Mouse (Mus musculus) T-helper 17 cell (primary cell): Measurements from ENCODE around the gene Adgrb3.

ENCODE experiments used
- in situ Hi-C, 2 experiments: fragments of 300-600 bp; cut with MboI, MseI; formaldehyde crosslinking; loops; 1 replicate in 1 of 2; 2 replicates in 1 of 2; pipeline ENCODE4 v1.15.1; 2025; ENCODE audit warnings: high pct_unique_total_duplicates in 2 of 2

Adgrb3 gene

GRCm38 (mm10) chr1:25310066-25310465 lies 519.4 kb downstream of the Adgrb3 start:
- in situ Hi-C loops: no loop called here

GRCm38 (mm10) chr1:25281471-25281870 lies 548.0 kb downstream of the Adgrb3 start:
- in situ Hi-C loops: no loop called here

- in situ Hi-C loops: no loop called here
Measured at GRCm38 (mm10) chr1:25250562-25250961, 578.9 kb downstream of the Adgrb3 start.

GRCm38 (mm10) chr1:25242436-25242835 lies 587.1 kb downstream of the Adgrb3 start:
- in situ Hi-C loops: no loop called here

- in situ Hi-C loops: no loop called here
Measured at GRCm38 (mm10) chr1:25229245-25229750, 600.2 kb downstream of the Adgrb3 start.

- in situ Hi-C loops: no loop called here
Measured at GRCm38 (mm10) chr1:25228381-25229244, 600.9 kb downstream of the Adgrb3 start.

GRCm38 (mm10) chr1:25227880-25228279 lies 601.6 kb downstream of the Adgrb3 start:
- in situ Hi-C loops: no loop called here

DNA sequence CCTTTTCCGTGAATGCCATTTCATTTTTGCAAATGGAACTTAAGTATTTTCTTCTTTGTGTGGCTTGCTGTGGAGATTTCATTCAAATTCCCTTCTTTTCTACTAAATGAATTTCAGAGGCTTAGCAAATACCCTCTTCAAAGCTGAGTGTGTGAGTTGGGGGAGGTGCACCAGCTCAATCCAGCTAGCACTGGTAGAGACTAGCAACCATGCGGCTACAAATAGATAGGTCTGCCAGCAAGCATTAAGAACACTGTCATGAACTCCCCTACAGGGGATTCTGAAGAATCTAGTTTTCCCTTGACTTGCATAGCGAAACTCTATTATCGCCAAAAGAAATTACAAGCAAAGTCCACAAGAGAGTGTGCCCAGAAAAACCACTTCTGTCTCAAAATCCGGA lies 624.9 kb downstream of the Adgrb3 start:
- in situ Hi-C loops: no loop called here

DNA sequence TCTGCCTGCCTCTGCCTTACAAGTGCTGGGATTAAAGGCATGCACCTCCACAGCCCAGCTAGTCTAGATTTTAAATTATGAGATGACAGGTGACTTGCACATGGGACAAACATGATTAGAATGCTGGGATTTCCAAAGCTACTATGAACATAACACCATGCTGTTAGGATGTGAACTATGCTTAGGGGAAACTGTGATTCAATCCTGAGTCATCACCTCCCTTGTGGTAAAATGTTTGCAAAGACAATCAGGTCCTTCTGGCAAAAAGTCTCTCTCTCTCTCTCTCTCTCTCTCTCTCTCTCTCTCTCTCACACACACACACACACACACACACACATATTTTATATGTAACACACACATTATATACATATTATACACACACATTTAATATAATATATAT lies 630.1 kb downstream of the Adgrb3 start:
- in situ Hi-C loops: no loop called here

- in situ Hi-C loops: no loop called here
Measured at GRCm38 (mm10) chr1:25191986-25192385, 637.5 kb downstream of the Adgrb3 start.

DNA sequence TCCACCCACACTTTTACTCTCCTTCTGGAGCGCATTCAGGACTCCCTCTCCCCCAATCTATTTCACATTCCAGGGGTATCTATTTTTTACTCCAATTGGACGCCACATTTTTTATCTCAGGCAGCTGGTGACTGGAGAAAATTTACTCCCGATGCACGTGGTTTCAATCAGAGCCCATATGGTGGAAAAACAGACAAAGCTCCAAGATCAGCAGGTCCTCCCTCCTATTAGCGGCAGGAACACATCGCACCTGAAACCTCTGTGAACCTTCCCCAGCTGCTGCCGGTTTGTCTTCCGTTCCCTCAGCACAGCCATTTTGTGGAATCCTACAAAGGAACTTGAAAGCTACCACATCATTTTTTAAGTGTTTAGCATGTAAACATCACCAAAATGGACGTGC lies 640.2 kb downstream of the Adgrb3 start:
- in situ Hi-C loops: no loop called here

DNA sequence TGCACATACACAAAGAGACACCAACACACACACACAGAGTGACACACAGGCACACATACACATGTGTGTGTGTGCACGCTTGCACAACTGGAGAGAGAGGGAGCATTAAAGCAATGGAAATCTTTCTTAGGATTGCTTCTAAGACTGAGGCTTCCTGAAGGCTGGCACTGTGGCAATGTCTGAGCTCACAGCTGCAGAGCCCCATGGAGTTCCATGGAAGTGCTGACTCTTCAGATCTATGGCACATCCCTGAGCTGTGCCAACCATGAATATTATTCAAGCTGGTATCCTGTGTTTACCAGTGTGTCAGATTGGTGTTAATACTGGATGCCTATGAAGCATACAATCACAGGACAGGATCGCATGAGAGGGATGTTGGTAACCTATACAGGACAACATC lies 643.6 kb downstream of the Adgrb3 start:
- in situ Hi-C loops: no loop called here

DNA sequence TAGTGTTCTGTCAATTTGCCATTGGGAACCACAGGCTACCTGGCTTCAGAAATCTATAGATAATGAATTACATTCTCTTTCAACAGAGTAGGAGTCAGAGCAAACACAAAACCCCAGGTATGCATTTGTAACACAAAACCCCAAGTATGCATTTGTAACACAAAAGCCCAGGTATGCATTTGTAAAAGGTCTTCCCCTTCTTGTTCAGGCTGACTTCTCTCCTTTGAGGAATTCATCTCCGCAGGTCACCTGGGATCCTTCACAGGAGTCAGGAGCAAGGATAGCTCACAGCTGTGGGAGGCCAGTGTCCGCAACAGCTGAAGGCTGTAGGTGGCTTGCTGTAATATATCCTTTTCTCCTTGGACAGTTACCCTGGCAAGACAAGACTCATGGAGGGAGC lies 647.6 kb downstream of the Adgrb3 start:
- in situ Hi-C loops: no loop called here

DNA sequence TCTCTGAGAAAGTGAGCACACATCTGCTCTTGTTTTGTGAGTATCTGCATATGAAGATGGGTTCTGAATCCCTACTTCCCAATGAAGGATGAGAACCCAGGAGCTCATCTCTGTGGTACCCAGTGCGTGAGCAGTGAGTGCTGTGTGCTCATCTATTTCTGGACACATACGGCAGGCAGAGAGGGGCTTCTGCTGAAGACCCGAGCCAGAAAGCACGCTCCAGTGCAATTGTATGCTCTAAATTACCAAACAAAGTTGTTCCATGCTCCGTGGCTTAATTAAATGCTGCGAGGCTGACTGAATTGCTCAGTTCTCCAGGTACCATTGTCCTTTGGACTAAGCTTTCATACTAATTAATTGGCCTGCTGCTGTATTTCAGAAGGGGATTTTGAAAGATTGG lies 648.9 kb downstream of the Adgrb3 start:
- in situ Hi-C loops: no loop called here

DNA sequence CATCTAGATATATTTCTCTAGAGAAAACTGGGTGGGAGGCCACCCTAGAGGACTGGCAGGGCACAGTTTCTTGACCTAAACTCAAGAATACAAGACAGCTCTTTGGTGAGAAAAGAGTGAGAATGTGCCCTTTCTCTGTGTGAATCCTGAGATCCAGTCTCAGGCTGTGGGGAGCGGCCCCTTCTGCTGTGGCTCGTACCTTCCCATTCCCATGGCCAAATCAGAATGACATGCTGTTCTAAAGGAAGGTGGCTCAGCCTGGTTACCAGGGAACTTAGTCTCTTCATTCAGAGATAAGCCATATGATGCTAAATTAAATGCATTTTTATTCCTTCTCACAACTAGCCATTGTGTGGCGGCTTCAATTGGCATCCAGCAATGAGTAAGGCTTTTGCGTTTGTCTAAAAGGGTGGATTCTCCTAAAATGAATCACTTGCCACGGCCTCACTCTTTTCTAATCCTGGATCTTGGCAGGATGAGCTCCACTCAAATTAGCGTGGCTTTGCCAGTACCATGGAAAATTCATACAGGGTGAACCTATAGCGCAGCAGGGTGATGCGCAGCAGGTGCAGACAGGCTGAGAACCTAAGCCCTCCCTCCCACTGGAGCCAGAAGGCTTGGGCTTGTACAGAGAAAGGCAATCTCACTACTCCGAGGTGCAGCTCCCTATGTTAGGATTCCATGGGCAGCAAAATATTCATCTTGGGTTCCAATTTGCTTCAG lies 649.5 kb downstream of the Adgrb3 start:
- in situ Hi-C loops: no loop called here

- in situ Hi-C loops: no loop called here
Measured at GRCm38 (mm10) chr1:25178347-25179130, 651.0 kb downstream of the Adgrb3 start.

DNA sequence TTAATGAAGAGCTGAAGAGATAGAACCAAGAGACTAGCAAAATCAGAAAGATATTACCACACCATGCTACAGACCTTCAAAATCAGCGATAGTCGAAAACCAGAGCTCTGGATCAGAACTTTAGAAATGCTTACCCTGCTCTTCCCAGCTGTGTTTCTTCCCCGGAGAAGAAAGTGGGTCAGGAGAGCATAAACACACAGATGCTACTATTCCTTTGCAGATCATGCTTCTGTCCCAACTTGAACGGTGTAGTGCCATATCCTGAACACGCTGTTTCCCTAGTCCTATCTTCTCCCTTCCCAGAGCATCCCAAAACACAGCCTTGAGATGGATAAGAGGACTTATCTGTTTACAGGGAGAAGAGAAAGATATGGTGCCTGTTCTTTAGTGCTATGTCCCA lies 662.4 kb downstream of the Adgrb3 start:
- in situ Hi-C loops: no loop called here

DNA sequence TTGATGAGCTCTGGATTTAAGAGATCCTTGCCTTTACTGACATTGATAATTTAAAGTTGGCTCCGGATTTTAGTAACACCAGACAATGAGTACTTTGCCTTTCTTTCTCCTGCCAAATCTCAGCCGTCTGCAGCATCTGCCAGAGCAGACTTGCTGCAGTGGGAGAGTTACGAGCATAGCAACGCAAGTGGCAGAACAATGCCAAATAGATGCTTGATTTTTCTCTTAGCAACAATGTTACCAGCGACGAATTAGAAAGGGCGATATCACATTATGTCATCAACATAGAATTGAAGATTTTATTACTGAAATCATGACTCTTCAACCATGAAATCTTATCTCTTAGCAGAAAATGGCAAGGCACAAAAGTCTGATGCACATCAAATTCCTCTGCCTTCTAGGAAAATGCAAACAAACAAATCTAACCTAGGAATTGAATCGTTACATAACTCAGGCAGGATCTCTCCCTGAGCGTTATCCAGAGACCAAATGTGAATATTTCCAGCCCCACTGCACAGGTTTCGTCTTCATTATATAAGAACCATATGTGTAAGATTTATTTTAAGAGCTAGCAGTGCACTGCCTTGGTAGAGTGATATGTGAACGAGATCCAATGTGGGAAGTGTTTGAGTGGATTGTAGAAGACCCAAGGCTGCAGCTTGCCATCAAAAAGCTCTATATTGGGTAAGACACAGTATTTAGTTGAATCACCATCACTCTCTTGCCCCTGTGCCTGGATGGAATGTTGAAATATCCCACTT lies 663.3 kb downstream of the Adgrb3 start:
- in situ Hi-C loops: no loop called here

GRCm38 (mm10) chr1:25163561-25163960 lies 665.9 kb downstream of the Adgrb3 start:
- in situ Hi-C loops: no loop called here

GRCm38 (mm10) chr1:25146206-25146605 lies 683.3 kb downstream of the Adgrb3 start:
- in situ Hi-C loops: no loop called here

- in situ Hi-C loops: no loop called here
Measured at GRCm38 (mm10) chr1:25132150-25132824, 697.2 kb downstream of the Adgrb3 start.
